Mouse (Mus musculus): ENCODE data around the gene Apba2. TPM values are rescaled to one million over a fixed set of nuclear protein-coding genes. Genes with fewer than 3 reads are reported as not detected.

The Apba2 gene
- total and polyA plus RNA-seq, 2 experiments from 2014 or later = 0.42 TPM; not detected in 1

DNA sequence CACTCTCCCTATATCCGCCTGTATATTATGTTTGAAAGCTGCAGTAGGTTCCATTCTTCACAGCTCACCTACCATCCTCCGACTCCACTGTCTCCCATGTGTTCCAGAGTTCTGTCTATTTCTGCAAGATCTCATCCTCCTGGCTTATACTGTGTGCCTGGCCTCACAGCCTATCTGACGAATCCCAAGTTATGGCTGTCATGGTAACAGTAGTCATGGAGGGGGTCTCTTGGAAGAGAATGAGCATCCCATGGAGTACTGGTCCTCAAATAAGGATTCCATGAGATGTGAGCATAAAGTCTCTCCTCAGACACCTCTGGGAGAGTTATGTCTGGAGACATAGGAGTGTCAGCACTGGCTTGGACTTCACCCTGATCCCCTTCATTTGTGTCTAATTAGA, 162.1 kb downstream of the Apba2 start:
- WGBS = 64% methylated on average over 3 of the region's 3 CpGs
- Histone ChIP-seq H3K4me1 (ENCODE audit: control insufficient read depth, insufficient read depth) (no peaks in the 10 kb centered on the region), H3K4me3 (ENCODE audit: low read depth, low read length) (no peak overlapping the region), H3K27me3 (ENCODE audit: control insufficient read depth, insufficient read depth, low read length) (no peaks in the 10 kb centered on the region), H3K4me2 (ENCODE audit: low read depth, low read length) (no peak overlapping the region), H3K9me3 (replicated peaks; ENCODE audit: control insufficient read depth, low read length) (no peaks in the 10 kb centered on the region), H3K36me3 (replicated peaks; ENCODE audit: control insufficient read depth, insufficient read depth, low read length) (no peaks in the 10 kb centered on the region), H3K27ac (ENCODE audit: low read depth) (no peak overlapping the region), H3K9ac (replicated peaks; ENCODE audit: low read depth, low read length) (no peak overlapping the region)
- ATAC-seq (ENCODE audit: insufficient read depth, low read depth) (no peak), DNase-seq (ENCODE audit: low spot score) (no peak)
- TF ChIP-seq EP300 (IDR thresholded peaks at IDR 0.05; ENCODE audit: low read depth) (no peak), CTCF (IDR thresholded peaks at IDR 0.05; ENCODE audit: low read depth) (no peak)

DNA sequence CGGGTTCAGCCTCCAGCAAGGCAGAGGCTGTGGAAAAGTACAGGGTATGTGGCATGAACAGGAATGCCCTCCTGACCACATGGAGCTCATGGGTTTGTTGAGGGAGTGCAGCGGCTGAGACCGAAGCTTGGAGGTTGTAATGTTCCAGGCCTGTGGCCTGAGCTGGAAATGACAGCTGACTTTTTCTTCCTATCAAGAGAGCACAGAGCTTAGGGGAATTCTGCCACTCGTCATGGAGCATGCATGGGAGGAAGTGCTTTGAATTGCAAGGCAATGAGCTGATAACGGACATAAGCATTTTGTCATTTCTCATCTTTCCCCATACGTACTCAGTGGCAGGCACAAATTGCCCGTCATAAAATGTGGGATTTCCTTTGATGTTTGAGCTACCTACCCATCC, 163.6 kb downstream of the Apba2 start:
- Histone ChIP-seq H3K4me3 (ENCODE audit: low read depth, low read length) (no peak overlapping the region), H3K27ac (ENCODE audit: low read depth) (no peak overlapping the region), H3K36me3 (replicated peaks; ENCODE audit: control insufficient read depth, insufficient read depth, low read length) (no peaks in the 10 kb centered on the region), H3K4me2 (ENCODE audit: low read depth, low read length) (no peak overlapping the region), H3K9me3 (replicated peaks; ENCODE audit: control insufficient read depth, low read length) (no peaks in the 10 kb centered on the region), H3K9ac (replicated peaks; ENCODE audit: low read depth, low read length) (no peak overlapping the region), H3K4me1 (ENCODE audit: control insufficient read depth, insufficient read depth) (no peaks in the 10 kb centered on the region), H3K27me3 (ENCODE audit: control insufficient read depth, insufficient read depth, low read length) (no peaks in the 10 kb centered on the region)
- TF ChIP-seq CTCF (IDR thresholded peaks at IDR 0.05; ENCODE audit: low read depth) = no peak
- no peak for TF ChIP-seq EP300 (IDR thresholded peaks at IDR 0.05; ENCODE audit: low read depth)
- DNase-seq (ENCODE audit: low spot score) = no peak
- 45% methylated on average over 7 of the region's 7 CpGs for WGBS
- ATAC-seq (ENCODE audit: insufficient read depth, low read depth) = no peak

DNA sequence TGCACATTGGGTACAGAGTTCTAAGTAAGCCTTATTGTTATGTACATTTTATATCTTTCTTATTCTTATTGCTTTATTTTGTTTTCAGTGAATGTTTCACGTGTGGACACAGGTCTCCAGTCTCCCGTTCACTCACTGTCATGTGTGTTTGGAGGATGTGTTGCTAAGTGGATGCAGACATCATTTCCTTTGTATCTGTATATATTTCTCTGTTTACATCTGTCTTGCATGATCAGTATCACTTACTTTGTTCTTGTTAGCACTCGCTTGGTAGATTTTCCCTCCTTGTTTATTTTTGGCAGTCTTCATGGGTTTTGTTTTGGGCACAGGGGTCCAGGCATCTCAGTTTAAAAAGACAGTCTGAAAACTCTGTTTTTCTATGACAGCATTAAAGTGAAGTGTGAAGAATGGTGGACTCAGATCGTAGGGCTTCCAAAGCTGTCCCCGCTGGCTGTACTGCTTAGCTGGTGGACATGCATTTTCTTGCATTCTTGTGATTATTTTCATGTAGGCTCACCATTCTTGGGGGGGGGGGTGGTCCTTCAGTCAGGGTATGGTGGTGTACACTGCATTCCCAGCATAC, 164.3 kb downstream of the Apba2 start:
- H3K27ac ChIP-seq (ENCODE audit: low read depth) = no peak overlapping the region
- H3K9ac ChIP-seq (replicated peaks; ENCODE audit: low read depth, low read length) = no peak overlapping the region
- H3K4me3 ChIP-seq (ENCODE audit: low read depth, low read length) = no peak overlapping the region
- no peaks in the 10 kb centered on the region for H3K27me3 ChIP-seq (ENCODE audit: control insufficient read depth, insufficient read depth, low read length)
- H3K9me3 ChIP-seq (replicated peaks; ENCODE audit: control insufficient read depth, low read length) = no peaks in the 10 kb centered on the region
- H3K4me2 ChIP-seq (ENCODE audit: low read depth, low read length) = no peak overlapping the region
- ATAC-seq (ENCODE audit: insufficient read depth, low read depth) (no peak), DNase-seq (ENCODE audit: low spot score) (no peak)
- no peaks in the 10 kb centered on the region for H3K36me3 ChIP-seq (replicated peaks; ENCODE audit: control insufficient read depth, insufficient read depth, low read length)
- TF ChIP-seq CTCF (IDR thresholded peaks at IDR 0.05; ENCODE audit: low read depth) (no peak), EP300 (IDR thresholded peaks at IDR 0.05; ENCODE audit: low read depth) (no peak)
- H3K4me1 ChIP-seq (ENCODE audit: control insufficient read depth, insufficient read depth) = no peaks in the 10 kb centered on the region
- 64% methylated on average over 5 of the region's 5 CpGs for WGBS

DNA sequence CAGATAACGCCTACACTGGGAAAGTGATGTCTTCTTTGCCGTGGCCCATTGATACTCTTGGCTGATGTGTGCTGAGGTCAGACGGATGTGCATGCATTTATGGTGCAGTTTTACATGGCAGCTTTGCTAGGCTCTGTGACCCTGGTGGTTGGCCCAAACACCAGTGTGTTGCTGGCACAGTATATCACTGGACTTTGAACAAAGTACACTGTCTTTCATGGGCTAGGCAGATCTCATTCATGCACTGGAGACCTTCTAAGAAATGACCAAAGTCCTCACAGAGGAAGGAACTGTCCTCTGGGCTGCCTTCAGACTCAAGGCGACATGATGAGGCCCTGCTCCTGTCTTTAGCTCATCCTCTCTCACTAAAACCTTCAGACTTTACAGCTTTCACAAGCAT, 166.5 kb downstream of the Apba2 start:
- Histone ChIP-seq H3K9me3 (replicated peaks; ENCODE audit: control insufficient read depth, low read length) (no peaks in the 10 kb centered on the region), H3K4me2 (ENCODE audit: low read depth, low read length) (no peak overlapping the region), H3K36me3 (replicated peaks; ENCODE audit: control insufficient read depth, insufficient read depth, low read length) (no peaks in the 10 kb centered on the region), H3K4me3 (ENCODE audit: low read depth, low read length) (no peak overlapping the region), H3K9ac (replicated peaks; ENCODE audit: low read depth, low read length) (no peak overlapping the region), H3K27me3 (ENCODE audit: control insufficient read depth, insufficient read depth, low read length) (no peaks in the 10 kb centered on the region), H3K27ac (ENCODE audit: low read depth) (no peak overlapping the region), H3K4me1 (ENCODE audit: control insufficient read depth, insufficient read depth) (no peaks in the 10 kb centered on the region)
- DNase-seq (ENCODE audit: low spot score) (no peak), ATAC-seq (ENCODE audit: insufficient read depth, low read depth) (no peak)
- WGBS = 81% methylated on average over 4 of the region's 4 CpGs
- TF ChIP-seq CTCF (IDR thresholded peaks at IDR 0.05; ENCODE audit: low read depth) (no peak), EP300 (IDR thresholded peaks at IDR 0.05; ENCODE audit: low read depth) (no peak)

DNA sequence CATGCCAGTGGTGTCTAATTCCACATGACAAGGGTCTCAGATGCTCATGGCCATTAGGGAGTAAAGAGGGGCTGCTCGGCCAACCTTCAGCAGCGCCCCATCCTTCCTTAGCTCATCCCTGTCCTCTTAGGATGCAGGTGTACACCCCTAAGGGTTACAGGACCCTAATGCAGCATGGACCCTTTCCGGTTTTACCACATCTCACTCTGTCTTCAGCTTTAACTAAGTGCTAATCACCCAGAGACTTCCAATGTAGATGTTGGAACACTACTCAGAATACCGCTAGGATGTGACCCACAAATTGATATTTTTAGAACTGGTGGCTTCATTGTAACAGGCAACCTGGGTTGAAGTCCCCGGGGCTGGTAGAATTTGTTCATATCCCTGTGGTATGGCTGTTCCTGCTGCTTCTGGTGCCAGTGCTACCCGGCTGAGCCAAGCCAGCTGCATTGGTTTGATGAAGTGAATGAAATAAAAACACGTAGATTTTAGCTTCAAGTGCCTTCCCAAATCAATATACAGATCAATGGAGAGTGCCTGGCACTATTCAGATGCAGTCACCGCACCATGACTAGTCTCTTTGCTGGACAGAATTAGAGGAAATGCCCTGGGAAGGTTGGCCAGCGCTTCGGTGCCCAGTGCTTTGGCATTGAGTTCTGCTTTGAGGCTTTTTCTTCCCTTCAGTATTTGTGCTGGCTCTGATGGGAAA, 178.4 kb downstream of the Apba2 start:
- Histone ChIP-seq H3K27me3 (ENCODE audit: control insufficient read depth, insufficient read depth, low read length) (no peaks in the 10 kb centered on the region), H3K27ac (ENCODE audit: low read depth) (no peak overlapping the region), H3K4me3 (ENCODE audit: low read depth, low read length) (no peak overlapping the region), H3K9me3 (replicated peaks; ENCODE audit: control insufficient read depth, low read length) (no peaks in the 10 kb centered on the region), H3K4me2 (ENCODE audit: low read depth, low read length) (no peak overlapping the region), H3K4me1 (ENCODE audit: control insufficient read depth, insufficient read depth) (no peaks in the 10 kb centered on the region), H3K36me3 (replicated peaks; ENCODE audit: control insufficient read depth, insufficient read depth, low read length) (no peaks in the 10 kb centered on the region), H3K9ac (replicated peaks; ENCODE audit: low read depth, low read length) (no peak overlapping the region)
- TF ChIP-seq CTCF (IDR thresholded peaks at IDR 0.05; ENCODE audit: low read depth) = no peak
- TF ChIP-seq EP300 (IDR thresholded peaks at IDR 0.05; ENCODE audit: low read depth) = no peak
- ATAC-seq (ENCODE audit: insufficient read depth, low read depth) (no peak), DNase-seq (ENCODE audit: low spot score) (no peak)
- 80% methylated on average over 10 of the region's 10 CpGs for WGBS

DNA sequence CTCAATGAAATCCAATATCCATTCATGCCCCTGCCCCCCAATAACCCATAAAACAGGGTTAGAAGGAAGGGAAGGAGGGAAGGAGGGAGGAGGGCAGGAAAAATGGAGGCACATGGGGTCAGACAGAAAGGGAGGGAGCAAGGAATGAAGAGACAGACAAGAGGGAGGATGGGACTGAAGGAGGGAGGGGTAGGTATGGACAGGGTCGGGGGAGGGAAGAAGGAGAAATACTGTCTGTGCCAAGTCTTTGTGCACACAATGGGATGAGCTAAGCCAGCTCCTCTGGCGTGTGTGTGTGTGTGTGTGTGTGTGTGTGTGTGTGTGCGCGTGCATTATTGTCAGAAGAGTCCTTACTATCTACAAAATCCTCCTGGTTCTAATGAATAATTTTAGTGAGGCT, 183.4 kb downstream of the Apba2 start:
- no peaks in the 10 kb centered on the region for H3K27me3 ChIP-seq (ENCODE audit: control insufficient read depth, insufficient read depth, low read length)
- no peak overlapping the region for H3K4me2 ChIP-seq (ENCODE audit: low read depth, low read length)
- H3K4me3 ChIP-seq (ENCODE audit: low read depth, low read length) = no peak overlapping the region
- WGBS = 73% methylated on average over 4 of the region's 4 CpGs
- no peak overlapping the region for H3K27ac ChIP-seq (ENCODE audit: low read depth)
- ATAC-seq (ENCODE audit: insufficient read depth, low read depth) = no peak
- TF ChIP-seq CTCF (IDR thresholded peaks at IDR 0.05; ENCODE audit: low read depth) (no peak), EP300 (IDR thresholded peaks at IDR 0.05; ENCODE audit: low read depth) (no peak)
- no peaks in the 10 kb centered on the region for H3K9me3 ChIP-seq (replicated peaks; ENCODE audit: control insufficient read depth, low read length)
- DNase-seq (ENCODE audit: low spot score) = no peak
- no peaks in the 10 kb centered on the region for H3K4me1 ChIP-seq (ENCODE audit: control insufficient read depth, insufficient read depth)
- no peak overlapping the region for H3K9ac ChIP-seq (replicated peaks; ENCODE audit: low read depth, low read length)
- H3K36me3 ChIP-seq (replicated peaks; ENCODE audit: control insufficient read depth, insufficient read depth, low read length) = no peaks in the 10 kb centered on the region

All from heart, postnatal 0 days (tissue).